ENCODE assay signal across 14 mouse cellular contexts in genomic region chr8:11225577-11226434, GRCm38 (mm10).
"Had no signal": no experiment of that assay in that cellular context is flagged by ENCODE, and none has a peak within 500 bp of the region (broad histone marks: within the 10 kb centered on the region; RNA-seq: fewer than 3 reads in every experiment).

No protein-coding gene starts in this region.

- ATAC-seq: hindbrain, embryonic 16.5 days; inflammation-experienced regulatory T-cells, adult 6 months; intestine, postnatal 0 days; midbrain, embryonic 13.5 days had no signal

- H3K4me3 ChIP-seq: limb, embryonic 12.5 days; lung, embryonic 15.5 days; midbrain, embryonic 13.5 days; myocyte; neural tube, embryonic 12.5 days; stomach, embryonic 15.5 days had no signal

- H3K4me1 ChIP-seq: limb, embryonic 12.5 days; lung, embryonic 15.5 days; midbrain, embryonic 13.5 days; neural tube, embryonic 12.5 days; stomach, embryonic 15.5 days had no signal

- DNase-seq: kidney, adult 8-10 months; kidney, postnatal 25 days; liver; thymus, adult 2 months; thymus, postnatal 25 days had no signal
